Mouse (Mus musculus) heart, embryonic 12.5 days (tissue): ENCODE measurements around the gene Pgs1. TPM values are rescaled to one million over a fixed set of nuclear protein-coding genes. Genes with fewer than 3 reads are reported as not detected.

Source experiments
- ATAC-seq: fragments of 200-750 bp; cut with Nextera tagmentation; 2 replicates; pipeline ENCODE4 v1.8.0; 2017; ENCODE audit warnings: moderate TSS enrichment, moderate library complexity; ENCODE audit not compliant: insufficient number of reproducible peaks, low FRiP score
- H3K27ac ChIP-seq: fragments of 300-500 bp; sonication (generic); 2 replicates; pipeline ENCODE4 v1.5.1; 2016; ENCODE audit warnings: mild to moderate bottlenecking, moderate library complexity; ENCODE audit not compliant: poor library complexity, severe bottlenecking
- H3K27me3 ChIP-seq: fragments of 300-500 bp; sonication (generic); replicated peaks from 2 replicates; pipeline ENCODE4 v1.6.1; 2016; ENCODE audit warnings: mild to moderate bottlenecking, moderate library complexity
- H3K36me3 ChIP-seq: fragments of 300-500 bp; sonication (generic); 2 replicates; pipeline ENCODE4 v1.6.1; 2016; ENCODE audit warnings: mild to moderate bottlenecking, moderate library complexity
- H3K4me1 ChIP-seq: fragments of 300-500 bp; sonication (generic); replicated peaks from 2 replicates; pipeline ENCODE4 v1.6.1; 2016; ENCODE audit warnings: mild to moderate bottlenecking
- H3K4me2 ChIP-seq: fragments of 300-500 bp; sonication (generic); 2 replicates; pipeline ENCODE4 v1.6.1; 2016; ENCODE audit warnings: mild to moderate bottlenecking, moderate library complexity
- H3K4me3 ChIP-seq: fragments of 300-500 bp; sonication (generic); 2 replicates; pipeline ENCODE4 v1.5.1; 2016; ENCODE audit warnings: mild to moderate bottlenecking
- H3K9ac ChIP-seq: fragments of 300-500 bp; sonication (generic); 2 replicates; pipeline ENCODE4 v1.6.1; 2016; ENCODE audit warnings: mild to moderate bottlenecking, moderate library complexity
- H3K9me3 ChIP-seq: fragments of 300-500 bp; sonication (generic); replicated peaks from 2 replicates; pipeline ENCODE4 v1.6.1; 2016; ENCODE audit warnings: mild to moderate bottlenecking, moderate library complexity
- WGBS: fragments of 180-500 bp; shearing (Covaris S2); methylation state at CpG from one replicate; pipeline ENCODE4 v1.1.7; 2016; 5-methylcytosine and 5-hydroxymethylcytosine counted together
- polyA plus RNA-seq: library from polyadenylated mRNA; unstranded; fragments of >200 nt; fragmentation: Nextera tagmentation; extraction: Ambion mirVana; gene quantifications from 2 replicates; pipeline ENCODE4 v1.2.1, GENCODE M21; 2016

Pgs1 gene
- polyA plus RNA-seq, 1 experiment from 2014 or later: 28.9 TPM

- H3K27ac ChIP-seq: no peak overlapping the region
- H3K4me3 ChIP-seq: no peak overlapping the region
- H3K4me1 ChIP-seq: peaks cover 24% of the 10 kb centered on the region
- peaks cover 48% of the 10 kb centered on the region for H3K36me3 ChIP-seq
- H3K9me3 ChIP-seq: no peaks in the 10 kb centered on the region
- no peak for ATAC-seq
- no peak overlapping the region for H3K9ac ChIP-seq
- no peak overlapping the region for H3K4me2 ChIP-seq
- WGBS: 92% methylated on average over 4 of the region's 4 CpGs
- H3K27me3 ChIP-seq: no peaks in the 10 kb centered on the region
These were observed 32.2 kb downstream of the Pgs1 start for GRCm38 (mm10) chr11:118018328-118018727.

- H3K4me3 ChIP-seq: no peak overlapping the region
- H3K4me1 ChIP-seq: no peaks in the 10 kb centered on the region
- H3K36me3 ChIP-seq: peaks cover 70% of the 10 kb centered on the region
- H3K27ac ChIP-seq: no peak overlapping the region
- no peak overlapping the region for H3K4me2 ChIP-seq
- ATAC-seq: no peak
- WGBS: 61% methylated on average over 1 of the region's 1 CpGs
- H3K27me3 ChIP-seq: no peaks in the 10 kb centered on the region
- H3K9me3 ChIP-seq: no peaks in the 10 kb centered on the region
- H3K9ac ChIP-seq: no peak overlapping the region
These were observed 35.7 kb downstream of the Pgs1 start for GRCm38 (mm10) chr11:118021806-118022205.

GRCm38 (mm10) chr11:118023475-118023874, 37.4 kb downstream of the Pgs1 start:
- Histone ChIP-seq H3K4me1 (no peaks in the 10 kb centered on the region), H3K4me2 (no peak overlapping the region), H3K27me3 (no peaks in the 10 kb centered on the region), H3K4me3 (no peak overlapping the region), H3K9ac (no peak overlapping the region), H3K9me3 (no peaks in the 10 kb centered on the region), H3K27ac (no peak overlapping the region), H3K36me3 (peaks cover 66% of the 10 kb centered on the region)
- WGBS: 91% methylated on average over 7 of the region's 7 CpGs
- ATAC-seq: no peak

GRCm38 (mm10) chr11:118024111-118024510, 38.0 kb downstream of the Pgs1 start:
- Histone ChIP-seq H3K4me3 (no peak overlapping the region), H3K4me1 (no peaks in the 10 kb centered on the region), H3K27me3 (no peaks in the 10 kb centered on the region), H3K27ac (no peak overlapping the region), H3K36me3 (peaks cover 64% of the 10 kb centered on the region), H3K9ac (no peak overlapping the region), H3K9me3 (no peaks in the 10 kb centered on the region), H3K4me2 (no peak overlapping the region)
- no peak for ATAC-seq
- WGBS: 82% methylated on average over 2 of the region's 2 CpGs

GRCm38 (mm10) chr11:118029170-118029569, 43.1 kb downstream of the Pgs1 start:
- 92% methylated on average over 6 of the region's 6 CpGs for WGBS

GRCm38 (mm10) chr11:118031134-118031533, 45.0 kb downstream of the Pgs1 start:
- no peak overlapping the region for H3K27ac ChIP-seq
- no peaks in the 10 kb centered on the region; the same call in 1 of the 2 replicates for H3K4me1 ChIP-seq
- H3K4me2 ChIP-seq: no peak overlapping the region
- no peak overlapping the region for H3K9ac ChIP-seq
- no peak overlapping the region for H3K4me3 ChIP-seq
- H3K27me3 ChIP-seq: no peaks in the 10 kb centered on the region
- no peak for ATAC-seq
- WGBS: 92% methylated on average over 9 of the region's 9 CpGs
- peaks cover 30% of the 10 kb centered on the region for H3K36me3 ChIP-seq
- 0 out of 2 replicates have a peak, but pooled peaks cover 5% of the 10 kb centered on the region for H3K9me3 ChIP-seq

More at GRCm38 (mm10) chr11:118029170-118029569, 43.1 kb downstream of the Pgs1 start:
- H3K27ac ChIP-seq: no peak overlapping the region
- H3K4me3 ChIP-seq: no peak overlapping the region
- H3K9ac ChIP-seq: no peak overlapping the region
- H3K27me3 ChIP-seq: no peaks in the 10 kb centered on the region
- H3K36me3 ChIP-seq: peaks cover 47% of the 10 kb centered on the region
- H3K4me2 ChIP-seq: no peak overlapping the region
- 0 out of 2 replicates have a peak, but pooled peaks cover 5% of the 10 kb centered on the region for H3K9me3 ChIP-seq
- ATAC-seq: no peak
- no peaks in the 10 kb centered on the region for H3K4me1 ChIP-seq

- 75% methylated on average over 13 of the region's 13 CpGs for WGBS
- Histone ChIP-seq H3K9ac (no peak overlapping the region), H3K4me1 (no peaks in the 10 kb centered on the region; the same call in 1 of the 2 replicates), H3K27me3 (no peaks in the 10 kb centered on the region), H3K9me3 (0 out of 2 replicates have a peak, but pooled peaks cover 5% of the 10 kb centered on the region), H3K36me3 (peaks cover 18% of the 10 kb centered on the region), H3K4me3 (no peak overlapping the region), H3K27ac (no peak overlapping the region), H3K4me2 (no peak overlapping the region)
- ATAC-seq: no peak
These were observed 48.3 kb downstream of the Pgs1 start for GRCm38 (mm10) chr11:118034395-118034794.

GRCm38 (mm10) chr11:118035068-118035467, 49.0 kb downstream of the Pgs1 start:
- WGBS: 73% methylated on average over 9 of the region's 9 CpGs
- no peak for ATAC-seq
- Histone ChIP-seq H3K9me3 (0 out of 2 replicates have a peak, but pooled peaks cover 5% of the 10 kb centered on the region), H3K4me1 (no peaks in the 10 kb centered on the region; the same call in 1 of the 2 replicates), H3K27ac (no peak overlapping the region), H3K9ac (no peak overlapping the region), H3K4me2 (no peak overlapping the region), H3K27me3 (no peaks in the 10 kb centered on the region), H3K36me3 (peaks cover 16% of the 10 kb centered on the region), H3K4me3 (no peak overlapping the region)

GRCm38 (mm10) chr11:118042791-118043190, 56.7 kb downstream of the Pgs1 start:
- no peak overlapping the region for H3K9ac ChIP-seq
- H3K9me3 ChIP-seq: no peaks in the 10 kb centered on the region
- H3K4me2 ChIP-seq: no peak overlapping the region
- H3K27ac ChIP-seq: no peak overlapping the region
- no peaks in the 10 kb centered on the region for H3K27me3 ChIP-seq
- no peak overlapping the region for H3K4me3 ChIP-seq
- ATAC-seq: no peak
- WGBS: 71% methylated on average over 9 of the region's 9 CpGs
- no peaks in the 10 kb centered on the region for H3K36me3 ChIP-seq
- peaks cover 9% of the 10 kb centered on the region for H3K4me1 ChIP-seq

- no peak for ATAC-seq
- H3K36me3 ChIP-seq: no peaks in the 10 kb centered on the region
- WGBS: 59% methylated on average over 14 of the region's 14 CpGs
- no peaks in the 10 kb centered on the region for H3K27me3 ChIP-seq
- H3K4me1 ChIP-seq: peaks cover 9% of the 10 kb centered on the region
- no peak overlapping the region for H3K4me3 ChIP-seq
- no peaks in the 10 kb centered on the region for H3K9me3 ChIP-seq
- no peak overlapping the region for H3K27ac ChIP-seq
- no peak overlapping the region for H3K9ac ChIP-seq
- no peak overlapping the region for H3K4me2 ChIP-seq
These were observed 57.3 kb downstream of the Pgs1 start for GRCm38 (mm10) chr11:118043293-118043907.

GRCm38 (mm10) chr11:118049641-118050040, 63.5 kb downstream of the Pgs1 start:
- 25% methylated on average over 8 of the region's 8 CpGs for WGBS
- Histone ChIP-seq H3K27ac (no peak overlapping the region), H3K4me3 (no peak overlapping the region), H3K27me3 (no peaks in the 10 kb centered on the region), H3K36me3 (no peaks in the 10 kb centered on the region), H3K4me1 (no peaks in the 10 kb centered on the region; the same call in 1 of the 2 replicates), H3K4me2 (no peak overlapping the region), H3K9ac (no peak overlapping the region), H3K9me3 (no peaks in the 10 kb centered on the region)
- ATAC-seq: no peak

GRCm38 (mm10) chr11:118050174-118050573, 64.1 kb downstream of the Pgs1 start:
- H3K4me1 ChIP-seq: no peaks in the 10 kb centered on the region; the same call in 1 of the 2 replicates
- no peak overlapping the region for H3K9ac ChIP-seq
- WGBS: 85% methylated on average over 16 of the region's 16 CpGs
- H3K4me2 ChIP-seq: no peak overlapping the region
- H3K4me3 ChIP-seq: no peak overlapping the region
- H3K9me3 ChIP-seq: no peaks in the 10 kb centered on the region
- H3K27ac ChIP-seq: no peak overlapping the region
- H3K36me3 ChIP-seq: no peaks in the 10 kb centered on the region
- no peaks in the 10 kb centered on the region for H3K27me3 ChIP-seq
- ATAC-seq: no peak
